In the genomic region with DNA sequence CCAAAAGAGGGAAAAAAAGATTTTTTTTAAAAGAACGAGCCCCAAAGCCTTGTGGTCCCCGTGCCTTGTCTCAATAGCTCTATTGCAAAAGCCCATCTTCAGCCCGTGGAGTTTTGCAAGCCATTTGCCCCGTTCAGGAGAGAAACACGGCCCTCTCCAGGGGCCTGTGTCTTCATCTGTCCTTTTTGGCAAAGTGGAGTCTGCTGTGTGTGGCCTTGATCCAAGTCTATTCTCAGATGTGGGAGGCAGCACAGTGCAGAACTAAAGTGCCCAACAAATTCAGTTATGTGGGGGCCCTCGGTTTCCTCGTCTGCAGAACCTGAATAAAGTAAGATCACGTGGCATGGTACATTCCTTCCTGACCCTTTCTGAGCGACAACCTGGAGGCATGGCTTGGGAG, we compare ENCODE assay signal across 7 mouse cellular contexts. TPM values are rescaled to one million over a fixed set of nuclear protein-coding genes. Genes with fewer than 3 reads are reported as not detected.
DNase-seq lines count a peak whose midpoint lies in the region; ATAC-seq and TF ChIP-seq lines count a peak whose summit lies in the region.

No protein-coding gene starts in this region.

- ATAC-seq in granulocyte monocyte progenitor cell, adult 5-6 weeks (replicated peaks; ENCODE audit: poor library complexity, severe bottlenecking), result peak; percentile 45

- TF ChIP-seq CTCF in layer of hippocampus, adult 2 months (conservative IDR thresholded peaks at IDR 0.05), result no peak

- peak overlapping the region; percentile 65 for H3K27ac ChIP-seq in layer of hippocampus, adult 2 months

- DNase-seq in layer of hippocampus, adult 2 months (ENCODE audit: low spot score in 2 of 2), result peak; percentile 58 to 63
- DNase-seq in layer of hippocampus, postnatal 10 days (ENCODE audit: low spot score in 2 of 2), result no peak
- DNase-seq in cerebellum, adult 11 months, result peak; percentile 57
- DNase-seq in lung, postnatal 36 days, result peak; percentile 59
- DNase-seq in thymus, postnatal 4 days, result no peak
- DNase-seq in spleen, adult 12 weeks (ENCODE audit: low spot score), result no peak

- no peak overlapping the region for H3K4me3 ChIP-seq in layer of hippocampus, adult 2 months

RNA-seq across cellular contexts. Expression of a gene that starts 21.3 kb away (rescaled TPM):
- total RNA-seq in layer of hippocampus, adult 2 months (2021), result 10 to 100 TPM; 26.2 to 27.1 TPM
- 10 to 100 TPM; 25.6 to 33.7 TPM for total RNA-seq in layer of hippocampus, postnatal 10 days (2021)
- 9.4 and 16.0 TPM in 2 replicates for total RNA-seq in granulocyte monocyte progenitor cell, adult 5-6 weeks (2014; fragmentation: Nextera tagmentation)
- total RNA-seq in granulocyte monocyte progenitor cell, adult 5-6 weeks (2017), result 23.1 and 24.3 TPM in 2 replicates

Comparison
In these comparisons a context has a peak if more than half of its experiments do, and no peak if none do; other contexts are left out.
1. DNase-seq: peak in layer of hippocampus, adult 2 months (2 of 2), cerebellum, adult 11 months (single experiment) and lung, postnatal 36 days (single experiment); none in layer of hippocampus, postnatal 10 days (0 of 2), thymus, postnatal 4 days (single experiment) and spleen, adult 12 weeks (single experiment).